Mouse (Mus musculus) right cerebral cortex, postnatal 25 days (tissue): Measurements from ENCODE around the gene Nhsl2.
"Not testable (repeated sequence)": the region's sequence is repeated elsewhere in the genome, so short reads cannot be mapped to it uniquely, and the experiment has no call there.

ENCODE experiments used
- DNase-seq: peaks from one replicate; pipeline ENCODE4 v3.0.0; 2022

Nhsl2 gene

GRCm38 (mm10) chrX:101849281-101849821 lies at the start of gene Nhsl2:
TSS of gene Nhsl2 (plus strand) at chrX:101849385.
- peak; percentile 46 for DNase-seq

GRCm38 (mm10) chrX:101805512-101805911 lies 43.7 kb upstream of the Nhsl2 start:
- DNase-seq = no peak

- DNase-seq = no peak
These were observed 37.4 kb upstream of the Nhsl2 start for GRCm38 (mm10) chrX:101811750-101812149.

GRCm38 (mm10) chrX:101819163-101819562 lies 30.0 kb upstream of the Nhsl2 start:
- no peak for DNase-seq

DNA sequence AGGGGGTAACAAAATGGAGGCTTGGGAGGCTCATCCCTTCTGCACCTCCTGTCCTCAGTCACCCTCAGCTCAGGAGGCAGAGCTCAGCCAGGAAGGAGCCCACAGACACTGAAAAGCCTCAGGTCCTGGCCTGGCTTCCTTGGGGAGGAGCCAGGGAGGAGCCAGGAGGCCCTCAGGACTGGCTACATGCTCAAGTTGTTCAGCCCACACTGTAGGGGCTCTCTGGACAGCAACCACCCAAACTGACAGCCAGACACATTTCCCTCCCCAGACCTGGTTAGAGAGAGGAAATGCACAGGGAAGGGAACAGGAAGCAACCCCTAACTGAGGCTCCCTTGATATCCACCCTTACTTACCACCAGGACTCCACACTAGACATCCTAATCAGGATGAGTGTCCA lies 29.2 kb upstream of the Nhsl2 start:
- not testable (repeated sequence) for DNase-seq

GRCm38 (mm10) chrX:101847191-101847795 lies 1.9 kb upstream of the Nhsl2 start:
- no peak for DNase-seq

DNA sequence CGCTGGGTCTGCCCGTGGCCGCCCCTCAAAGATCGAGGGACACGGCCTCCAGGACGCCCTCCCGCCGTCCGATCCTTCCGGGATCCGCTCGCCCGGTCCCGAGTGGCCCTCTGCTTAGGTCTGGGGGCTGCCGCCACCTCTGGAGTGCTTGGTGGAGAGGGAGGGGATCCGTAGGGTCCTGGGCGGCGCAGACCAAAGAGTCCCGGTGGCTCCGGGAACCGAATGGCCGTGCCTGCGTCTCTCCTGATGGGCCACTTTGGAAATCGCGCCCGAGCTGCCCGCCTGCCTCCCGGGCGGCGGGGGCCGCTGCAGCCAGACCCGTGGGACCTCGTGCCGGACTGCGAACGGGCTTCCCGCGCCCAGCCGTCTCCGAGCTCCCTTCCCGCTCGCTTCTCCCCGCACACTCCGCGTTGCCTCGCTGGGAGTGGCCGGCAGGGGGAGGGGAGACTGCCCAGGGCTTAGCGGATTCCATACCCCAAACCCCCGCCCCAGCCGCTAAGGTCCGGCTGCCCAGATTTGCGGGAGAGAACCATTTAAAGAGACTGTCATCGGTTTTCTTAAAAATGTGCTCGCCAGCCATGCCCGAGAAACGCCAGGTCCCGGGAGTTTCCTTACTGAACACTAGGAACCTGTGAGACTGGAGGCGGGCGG lies 841 bp downstream of the Nhsl2 start:
- DNase-seq = peak; percentile 10

DNA sequence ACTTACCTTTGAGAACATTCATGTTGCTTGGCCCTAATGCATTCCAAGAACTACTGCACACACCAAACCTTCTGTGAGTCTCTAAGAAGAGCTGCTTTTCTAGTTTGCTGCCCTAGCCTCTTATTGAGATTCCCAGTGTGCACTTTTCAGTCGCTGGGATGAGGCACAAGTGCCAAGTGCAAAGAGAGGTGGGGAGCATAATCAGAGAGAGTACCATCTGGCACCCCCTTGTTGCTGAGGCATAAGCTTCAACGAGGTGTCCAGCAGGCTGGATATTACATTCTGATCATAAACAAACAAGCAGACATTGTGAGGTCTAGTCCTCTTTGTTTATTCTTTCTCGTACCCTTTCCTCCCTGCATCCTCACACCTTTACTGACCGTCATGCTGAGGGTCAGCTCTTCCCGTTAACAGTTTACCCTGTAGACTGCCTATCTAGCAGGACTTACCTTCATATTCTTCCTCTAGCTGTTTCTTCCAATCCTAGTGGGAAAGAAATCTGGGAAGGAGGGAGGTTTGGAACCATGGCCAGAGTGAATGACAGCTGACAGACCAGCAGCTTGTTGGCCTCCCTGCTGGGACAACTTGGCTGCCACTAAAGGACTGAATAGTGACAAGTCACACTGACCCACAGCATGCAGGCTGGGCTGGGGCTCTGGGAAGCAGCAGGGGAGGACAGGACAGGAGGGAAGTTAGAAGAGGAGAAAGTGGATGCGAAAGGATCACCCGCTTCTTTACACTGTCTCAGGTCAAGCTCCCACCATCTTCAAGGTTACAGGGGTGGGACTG lies 2.6 kb downstream of the Nhsl2 start:
- DNase-seq = no peak

DNA sequence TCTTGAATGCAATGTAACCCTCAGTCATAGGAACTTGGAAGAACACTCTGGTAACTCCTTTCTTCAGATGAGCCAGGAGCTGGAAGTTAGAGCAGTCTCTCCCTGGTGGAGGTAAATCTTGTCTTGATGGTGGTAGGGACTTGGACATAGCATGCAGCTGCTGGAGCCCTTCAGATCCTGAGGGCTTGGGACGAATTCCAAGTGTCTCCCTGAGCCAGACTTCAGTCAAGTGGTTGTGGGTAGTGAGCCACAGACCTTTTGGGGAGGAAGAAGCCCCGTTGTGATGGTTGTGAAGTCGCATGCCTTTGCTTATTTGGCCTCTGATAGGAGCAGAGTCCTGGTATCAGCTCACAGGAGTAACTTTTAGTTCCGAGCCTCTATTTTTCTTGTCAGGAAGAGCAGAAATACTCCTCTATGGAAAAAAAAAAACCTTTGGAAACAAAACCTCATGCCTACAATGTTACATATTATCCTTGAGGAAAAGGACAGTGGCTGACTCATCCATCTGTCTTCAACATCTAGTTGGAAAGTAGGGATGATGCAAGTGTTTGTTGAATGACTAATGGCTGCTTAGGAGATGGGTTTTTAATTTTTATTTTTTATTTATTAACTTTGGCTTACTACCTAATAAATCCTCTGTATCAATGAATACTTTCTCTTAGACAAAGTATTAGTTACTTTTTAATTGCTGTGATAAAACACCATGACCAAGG lies 14.6 kb downstream of the Nhsl2 start:
- DNase-seq = no peak

GRCm38 (mm10) chrX:101864788-101865187 lies 15.6 kb downstream of the Nhsl2 start:
- DNase-seq = no peak

DNA sequence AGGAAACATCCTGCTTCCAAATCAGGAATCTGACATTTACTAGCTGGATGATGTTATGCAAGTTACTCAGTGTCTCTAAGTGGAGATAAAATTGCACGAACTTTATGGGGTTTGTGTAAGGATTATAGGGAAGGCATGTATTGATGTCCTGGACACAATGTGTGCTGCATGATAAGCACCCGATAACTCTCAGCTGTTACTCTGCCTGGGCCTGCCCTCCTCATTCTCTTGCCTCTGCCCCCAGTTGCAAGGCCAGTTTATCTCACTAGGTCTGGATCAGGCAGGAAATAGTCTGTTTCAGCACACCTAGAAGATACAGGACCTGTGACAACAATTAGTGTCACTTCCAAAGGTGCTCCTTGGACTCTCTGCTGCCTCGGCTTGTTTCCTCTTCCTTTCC lies 25.0 kb downstream of the Nhsl2 start:
- DNase-seq = no peak

GRCm38 (mm10) chrX:101874901-101875300 lies 25.7 kb downstream of the Nhsl2 start:
- no peak for DNase-seq

GRCm38 (mm10) chrX:101876136-101876535 lies 27.0 kb downstream of the Nhsl2 start:
- DNase-seq = no peak

- no peak for DNase-seq
These were observed 28.7 kb downstream of the Nhsl2 start for GRCm38 (mm10) chrX:101877840-101878239.

DNA sequence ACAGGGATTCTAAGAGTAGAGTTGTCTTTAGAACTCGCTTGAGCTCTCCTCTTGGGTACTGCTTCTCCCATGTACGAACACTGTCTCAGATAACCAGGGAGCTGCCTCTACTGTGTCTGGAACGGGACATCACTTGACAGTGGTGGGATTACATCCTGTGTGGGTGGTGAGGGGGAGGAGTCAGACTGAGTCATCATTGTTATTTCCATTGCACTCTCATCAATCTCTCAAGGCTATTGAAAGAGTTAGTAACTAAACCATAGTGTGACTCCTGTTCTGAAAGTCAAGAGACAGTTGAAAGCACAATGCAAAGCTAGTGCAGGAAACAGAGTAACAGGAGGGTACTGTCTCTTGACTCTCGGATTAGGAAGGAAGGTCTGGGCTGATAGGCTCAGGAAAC lies 29.4 kb downstream of the Nhsl2 start:
- no peak for DNase-seq

DNA sequence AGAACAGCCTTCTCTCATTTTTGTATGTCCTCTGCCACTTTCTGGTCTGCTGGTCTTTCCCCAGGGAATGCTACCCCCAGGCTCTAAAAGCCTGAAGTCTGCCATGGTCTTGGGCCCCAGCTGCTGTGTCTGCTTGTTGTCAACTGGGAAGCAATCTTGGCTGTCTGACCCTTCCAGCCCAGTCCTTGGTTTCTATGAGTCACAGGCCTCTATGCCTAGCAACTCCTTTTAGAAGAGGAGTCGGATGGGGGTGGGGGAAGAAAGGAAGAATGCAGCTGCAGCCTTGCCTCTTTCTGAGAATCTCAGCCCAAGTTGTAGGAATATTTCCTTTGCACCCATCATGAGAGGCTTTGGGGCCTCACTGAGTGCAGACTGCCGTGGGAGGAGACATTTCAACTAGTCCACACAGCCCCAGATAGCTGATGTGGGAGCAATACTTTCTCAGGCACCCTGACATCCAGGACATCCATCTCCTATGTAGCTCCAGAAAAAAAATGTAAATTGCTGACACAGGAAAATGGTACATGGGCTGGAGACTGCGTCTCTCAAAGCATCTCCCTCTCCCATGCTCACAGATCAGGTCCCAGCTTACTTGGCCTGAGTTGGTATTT lies 33.1 kb downstream of the Nhsl2 start:
- no peak for DNase-seq

DNA sequence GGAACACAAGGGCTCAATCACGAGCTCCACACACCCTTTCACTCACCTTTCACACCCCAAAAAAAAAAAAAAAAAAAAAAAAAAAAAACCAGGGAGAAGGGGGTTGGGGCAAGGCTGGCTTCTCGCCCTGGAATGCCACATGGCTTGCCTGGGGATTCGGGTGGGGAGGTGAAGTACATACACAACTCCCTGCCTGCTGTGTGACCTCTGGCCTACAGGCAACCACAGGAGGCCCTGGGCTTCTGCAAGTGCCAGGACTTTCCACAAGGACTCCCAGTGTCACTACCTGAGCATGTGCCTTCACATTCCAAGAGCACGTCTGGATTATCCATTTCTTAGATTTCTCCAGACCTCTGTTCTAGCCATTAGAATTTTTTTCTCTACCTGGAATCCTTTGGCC lies 40.2 kb downstream of the Nhsl2 start:
- DNase-seq = no peak

GRCm38 (mm10) chrX:101889813-101890469 lies 40.8 kb downstream of the Nhsl2 start:
- no peak for DNase-seq

DNA sequence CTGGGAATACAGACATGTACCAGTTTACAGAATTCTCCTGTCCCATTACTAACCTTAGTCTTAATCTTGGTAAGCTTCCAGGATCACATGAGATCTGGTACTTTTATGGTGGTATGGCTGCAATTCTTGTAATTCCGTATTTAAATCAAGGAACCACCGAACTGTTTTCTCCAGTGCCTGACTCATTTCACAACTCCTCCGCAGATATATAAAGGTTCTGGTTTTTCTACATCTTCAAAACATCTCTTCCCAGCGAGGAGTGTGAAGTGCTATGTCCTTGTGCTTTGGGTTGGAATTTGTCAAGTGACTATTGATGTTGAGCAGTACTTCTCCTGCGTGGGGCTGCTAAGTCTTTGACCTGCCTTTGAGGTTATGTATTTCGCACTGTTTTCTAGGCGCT lies 44.6 kb downstream of the Nhsl2 start:
- DNase-seq = no peak

DNA sequence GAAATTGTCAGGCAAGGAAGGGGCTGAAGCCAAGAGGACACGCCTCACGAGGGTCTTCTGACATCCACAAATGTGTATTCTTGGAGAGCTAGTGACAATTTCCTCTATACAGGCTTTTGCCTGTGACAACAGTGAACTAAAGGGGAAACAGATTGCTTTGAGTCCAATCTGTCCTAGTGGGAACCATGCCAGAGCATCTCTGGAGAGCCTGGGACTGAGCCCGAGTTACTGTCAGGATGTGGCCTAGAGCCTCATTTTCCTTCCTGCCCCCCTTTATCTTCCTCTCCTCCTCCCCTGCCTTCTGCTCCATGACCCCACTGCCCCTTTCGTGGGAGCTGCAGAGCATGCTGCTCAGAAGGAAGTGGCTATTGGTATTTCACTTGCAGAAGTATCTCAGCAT lies 49.2 kb downstream of the Nhsl2 start:
- no peak for DNase-seq

DNA sequence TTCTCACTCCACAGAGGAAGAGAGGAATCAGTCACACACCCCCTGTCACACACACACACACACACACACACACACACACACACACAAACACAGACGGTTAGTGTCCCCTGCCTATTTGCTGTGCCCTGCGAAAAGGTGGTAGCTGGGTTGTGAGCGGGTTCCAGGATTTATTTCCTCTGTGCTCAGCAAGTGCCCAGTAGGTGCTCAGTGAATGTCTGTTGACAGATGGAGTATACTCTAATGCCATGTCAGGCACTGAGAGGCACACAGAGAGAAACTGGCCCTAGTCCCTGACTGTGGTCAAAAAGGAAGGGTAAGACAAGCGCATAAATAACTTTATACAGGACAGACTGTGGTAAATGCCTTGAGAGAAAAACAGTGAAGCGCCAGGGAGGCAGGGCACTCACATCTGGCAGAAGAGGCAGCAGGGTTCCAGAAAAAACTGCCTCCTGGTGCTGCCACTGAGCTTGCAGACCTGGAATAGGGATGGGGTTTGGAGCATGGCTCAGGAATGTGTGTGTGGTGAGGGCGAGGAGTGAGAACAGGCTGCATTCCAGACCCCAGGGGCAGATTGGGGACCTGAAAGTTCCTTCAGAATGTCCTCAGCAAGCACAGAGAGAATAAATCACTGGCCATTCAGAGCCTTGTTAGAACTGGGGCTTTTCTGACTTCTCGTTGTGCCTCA lies 52.8 kb downstream of the Nhsl2 start:
- DNase-seq = no peak

GRCm38 (mm10) chrX:101902597-101902996 lies 53.4 kb downstream of the Nhsl2 start:
- no peak for DNase-seq
